Mouse (Mus musculus): ENCODE measurements around the gene Pdgfb.

GRCm38 (mm10) chr15:80051092-80051761, 36.5 kb upstream of the Pdgfb start:
- TF ChIP-seq CTCF (IDR thresholded peaks at IDR 0.05; ENCODE audit: low read depth) = no peak
- no peak for TF ChIP-seq EP300 (optimal IDR thresholded peaks at IDR 0.05)
